Mouse (Mus musculus) embryonic facial prominence, embryonic 12.5 days (tissue): ENCODE results near the gene BC004004. TPM values are rescaled to one million over a fixed set of nuclear protein-coding genes. Genes with fewer than 3 reads are reported as not detected.
"Not testable (repeated sequence)": the region's sequence is repeated elsewhere in the genome, so short reads cannot be mapped to it uniquely, and the experiment has no call there.

ENCODE experiments used
- ATAC-seq: fragments of 200-750 bp; cut with Nextera tagmentation; 2 replicates; pipeline ENCODE4 v1.8.0; 2017; ENCODE audit not compliant: insufficient number of reproducible peaks, insufficient read depth, low FRiP score, low TSS enrichment
- H3K27ac ChIP-seq: fragments of 300-500 bp; sonication (generic); 2 replicates; pipeline ENCODE4 v1.5.1; 2016; ENCODE audit warnings: mild to moderate bottlenecking
- H3K27me3 ChIP-seq: fragments of 300-500 bp; sonication (generic); 2 replicates; pipeline ENCODE4 v1.6.1; 2016; ENCODE audit warnings: mild to moderate bottlenecking, moderate library complexity
- H3K36me3 ChIP-seq: fragments of 300-500 bp; sonication (generic); 2 replicates; pipeline ENCODE4 v1.6.1; 2016; ENCODE audit warnings: mild to moderate bottlenecking
- H3K4me1 ChIP-seq: fragments of 300-500 bp; sonication (generic); 2 replicates; pipeline ENCODE4 v1.6.1; 2016
- H3K4me2 ChIP-seq: fragments of 300-500 bp; sonication (generic); replicated peaks from 2 replicates; pipeline ENCODE4 v1.6.1; 2016; ENCODE audit warnings: mild to moderate bottlenecking, moderate library complexity
- H3K4me3 ChIP-seq: fragments of 300-500 bp; sonication (generic); 2 replicates; pipeline ENCODE4 v1.5.1; 2016; ENCODE audit warnings: mild to moderate bottlenecking
- H3K9ac ChIP-seq: fragments of 300-500 bp; sonication (generic); 2 replicates; pipeline ENCODE4 v1.6.1; 2016; ENCODE audit warnings: mild to moderate bottlenecking, moderate library complexity
- H3K9me3 ChIP-seq: fragments of 300-500 bp; sonication (generic); 2 replicates; pipeline ENCODE4 v1.6.1; 2016; ENCODE audit warnings: mild to moderate bottlenecking, moderate library complexity
- WGBS: fragments of 180-500 bp; shearing (Covaris S2); methylation state at CpG from one replicate; pipeline ENCODE4 v1.1.7; 2016; 5-methylcytosine and 5-hydroxymethylcytosine counted together
- polyA plus RNA-seq: library from polyadenylated mRNA; unstranded; fragments of >200 nt; fragmentation: Nextera tagmentation; extraction: Ambion mirVana; gene quantifications from 2 replicates; pipeline ENCODE4 v1.2.1, GENCODE M21; 2016

The BC004004 gene
- polyA plus RNA-seq, 1 experiment from 2014 or later, result 56.5 TPM

- H3K9me3 ChIP-seq, result no peaks in the 10 kb centered on the region
- WGBS, result 92% methylated on average over 5 of the region's 5 CpGs
- no peak overlapping the region for H3K9ac ChIP-seq
- H3K4me1 ChIP-seq, result peaks cover 46% of the 10 kb centered on the region
- H3K4me2 ChIP-seq, result no peak overlapping the region
- ATAC-seq, result no peak
- H3K27ac ChIP-seq, result 0 out of 2 replicates have a peak overlapping the region, but pooled peaks have one; percentile 77
- H3K4me3 ChIP-seq, result no peak overlapping the region
- no peaks in the 10 kb centered on the region for H3K27me3 ChIP-seq
- peaks cover 50% of the 10 kb centered on the region for H3K36me3 ChIP-seq
Observed at GRCm38 (mm10) chr17:29343241-29343640, 74.7 kb downstream of the BC004004 start.

DNA sequence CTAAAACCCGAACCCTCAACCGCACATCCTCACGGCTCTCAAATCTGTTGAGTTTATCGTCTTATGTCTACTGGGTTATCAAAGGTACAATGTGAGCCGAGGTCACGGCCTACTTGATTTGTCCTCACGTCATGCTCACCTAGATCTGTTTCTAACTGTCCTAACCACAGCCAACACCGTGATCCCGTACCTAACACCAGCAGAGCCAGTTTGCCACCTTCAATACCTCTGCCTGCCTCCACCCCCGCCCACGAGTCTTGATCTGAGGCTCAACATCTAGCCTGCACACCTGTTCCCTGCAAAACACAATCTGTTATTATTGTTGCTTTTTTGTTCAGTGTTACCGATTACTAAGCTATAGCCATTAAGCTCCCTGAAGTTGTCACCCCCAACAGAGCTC lies 76.7 kb downstream of the BC004004 start:
- H3K4me2 ChIP-seq, result peak overlapping the region; percentile 67; the same call in 1 of the 2 replicates
- WGBS, result 95% methylated on average over 12 of the region's 12 CpGs

DNA sequence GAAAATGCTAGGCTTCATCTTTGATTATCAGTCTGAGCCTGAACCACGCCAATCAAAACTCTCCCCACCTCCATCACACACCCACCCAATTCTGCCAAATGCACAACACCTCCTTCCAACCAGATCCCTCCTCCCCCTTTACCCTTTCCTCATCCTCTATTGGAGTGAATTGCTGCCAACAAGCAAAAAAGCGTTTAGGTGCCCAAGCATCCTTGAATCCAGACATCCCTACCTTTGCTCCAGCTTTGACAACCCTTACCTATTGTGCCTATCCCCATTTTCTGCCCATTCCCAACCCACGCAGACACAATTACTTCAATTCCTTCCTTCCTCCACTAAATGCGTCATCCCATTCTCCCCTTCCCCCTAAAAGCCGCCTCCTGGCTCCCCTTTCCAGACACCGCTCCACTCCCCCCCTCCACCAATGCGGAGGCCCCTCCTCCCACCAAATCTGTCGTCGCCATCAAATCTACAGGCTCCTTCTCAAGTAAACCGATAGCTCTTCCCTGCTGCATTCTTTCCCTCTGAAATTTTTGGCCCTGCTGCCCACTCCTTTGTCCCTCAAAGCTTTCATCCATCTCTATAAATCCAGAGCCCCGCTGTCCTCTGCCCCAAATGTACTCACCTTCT lies 78.0 kb downstream of the BC004004 start:
- peak overlapping the region; percentile 92 for H3K27ac ChIP-seq
- no peaks in the 10 kb centered on the region for H3K27me3 ChIP-seq

More for the DNA sequence above, 76.7 kb downstream of the BC004004 start:
- Histone ChIP-seq H3K27ac (no peak overlapping the region), H3K9ac (no peak overlapping the region), H3K4me1 (peaks cover 51% of the 10 kb centered on the region), H3K9me3 (no peaks in the 10 kb centered on the region), H3K27me3 (no peaks in the 10 kb centered on the region), H3K4me3 (no peak overlapping the region), H3K36me3 (peaks cover 29% of the 10 kb centered on the region)
- ATAC-seq, result no peak

GRCm38 (mm10) chr17:29347126-29347644 lies 78.6 kb downstream of the BC004004 start:
- Histone ChIP-seq H3K4me1 (peaks cover 33% of the 10 kb centered on the region), H3K27ac (peak overlapping the region; percentile 92), H3K4me3 (peak overlapping the region; percentile 92), H3K27me3 (no peaks in the 10 kb centered on the region), H3K9ac (peak overlapping the region; percentile 89), H3K9me3 (no peaks in the 10 kb centered on the region), H3K36me3 (peaks cover 24% of the 10 kb centered on the region), H3K4me2 (peak overlapping the region; percentile 67)
- ATAC-seq, result 0 out of 2 replicates have a peak, but pooled peaks have one; percentile 2
- WGBS, result under 1% methylated on average over 45 of the region's 45 CpGs

More for the DNA sequence above, 78.0 kb downstream of the BC004004 start:
- H3K4me2 ChIP-seq, result peak overlapping the region; percentile 67
- 4% methylated on average over 11 of the region's 11 CpGs for WGBS
- H3K36me3 ChIP-seq, result peaks cover 24% of the 10 kb centered on the region
- H3K9me3 ChIP-seq, result no peaks in the 10 kb centered on the region
- peaks cover 39% of the 10 kb centered on the region for H3K4me1 ChIP-seq
- H3K4me3 ChIP-seq, result peak overlapping the region; percentile 92
- no peak for ATAC-seq
- peak overlapping the region; percentile 89 for H3K9ac ChIP-seq

- H3K4me3 ChIP-seq, result peak within 1 kb of the TSS; percentile 92
- peak within 1 kb of the TSS; percentile 89 for H3K9ac ChIP-seq
- H3K36me3 ChIP-seq, result peaks cover 21% of the 10 kb centered on the region
- 2% methylated on average over 52 of the region's 53 CpGs for WGBS
- peaks cover 27% of the 10 kb centered on the region for H3K4me1 ChIP-seq
- H3K9me3 ChIP-seq, result no peaks in the 10 kb centered on the region
- H3K27ac ChIP-seq, result peak within 1 kb of the TSS; percentile 92
- H3K27me3 ChIP-seq, result no peaks in the 10 kb centered on the region
- H3K4me2 ChIP-seq, result peak within 1 kb of the TSS; percentile 67
- ATAC-seq, result peak; percentile 95
Observed at GRCm38 (mm10) chr17:29347645-29348256, 79.2 kb downstream of the BC004004 start, which contains the start of gene Mtch1. Gene Mtch1 (minus strand): TSS chr17:29347934.

GRCm38 (mm10) chr17:29348996-29349395 lies 80.4 kb downstream of the BC004004 start:
- Histone ChIP-seq H3K9ac (no peak overlapping the region), H3K27me3 (no peaks in the 10 kb centered on the region)
- ATAC-seq, result no peak

DNA sequence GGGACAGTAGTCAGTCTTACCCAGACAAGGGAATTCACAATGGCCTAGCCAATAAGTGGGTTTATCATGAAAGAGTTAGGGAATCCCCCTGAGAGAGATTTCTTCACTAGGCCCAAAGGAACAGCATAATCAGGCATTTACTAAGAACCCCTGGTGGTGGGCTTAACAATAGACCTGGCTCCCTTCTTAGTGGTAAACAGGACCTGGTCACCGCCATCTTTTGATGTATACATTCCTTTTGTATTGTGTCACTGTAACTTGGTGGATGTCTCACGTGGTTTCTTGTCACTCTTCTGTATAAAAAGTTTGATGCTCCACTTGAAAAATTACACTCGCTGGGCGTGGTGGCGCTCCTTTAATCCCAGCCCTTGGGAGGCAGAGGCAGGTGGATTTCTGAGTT lies 82.5 kb downstream of the BC004004 start:
- H3K36me3 ChIP-seq, H3K9me3 ChIP-seq, H3K9ac ChIP-seq, ATAC-seq, H3K27me3 ChIP-seq, H3K4me2 ChIP-seq, H3K27ac ChIP-seq, H3K4me3 ChIP-seq: not testable (repeated sequence)
- peaks cover 25% of the 10 kb centered on the region for H3K4me1 ChIP-seq
- WGBS, result 70% methylated on average over 5 of the region's 5 CpGs

More at GRCm38 (mm10) chr17:29348996-29349395, 80.4 kb downstream of the BC004004 start:
- no peaks in the 10 kb centered on the region for H3K9me3 ChIP-seq
- H3K27ac ChIP-seq, result no peak overlapping the region
- no peak overlapping the region for H3K4me2 ChIP-seq
- peaks cover 8% of the 10 kb centered on the region for H3K36me3 ChIP-seq
- WGBS, result 85% methylated on average over 2 of the region's 2 CpGs
- H3K4me1 ChIP-seq, result peaks cover 25% of the 10 kb centered on the region
- H3K4me3 ChIP-seq, result no peak overlapping the region

DNA sequence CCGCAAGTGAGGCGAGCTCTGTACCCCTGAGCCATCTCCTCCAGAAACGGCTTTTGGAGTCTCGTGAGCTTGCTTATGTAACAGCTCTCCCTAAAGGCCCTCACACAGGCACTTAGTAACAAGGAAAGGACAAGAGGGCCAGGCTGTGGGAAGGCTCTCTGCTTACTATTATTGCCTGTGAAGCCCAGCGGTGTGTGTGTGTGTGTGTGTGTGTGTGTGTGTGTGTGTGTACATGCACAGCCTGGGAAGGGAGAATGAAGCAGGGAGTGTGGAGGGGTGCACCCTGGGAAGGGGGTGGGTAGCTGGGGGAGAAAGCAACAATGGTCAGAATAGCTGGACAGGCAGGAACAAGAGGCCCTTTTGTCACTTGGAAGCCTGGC lies 86.9 kb downstream of the BC004004 start:
- Histone ChIP-seq H3K36me3 (no peaks in the 10 kb centered on the region), H3K27ac (peak overlapping the region; percentile 89), H3K9me3 (no peaks in the 10 kb centered on the region), H3K4me1 (peaks cover 22% of the 10 kb centered on the region), H3K4me2 (peak overlapping the region; percentile 54; the same call in 1 of the 2 replicates), H3K4me3 (no peak overlapping the region), H3K27me3 (no peaks in the 10 kb centered on the region), H3K9ac (peak overlapping the region; percentile 47)
- 0 out of 2 replicates have a peak, but pooled peaks have one; percentile 23 for ATAC-seq
- WGBS, result 44% methylated on average over 5 of the region's 5 CpGs

GRCm38 (mm10) chr17:29355841-29356478 lies 87.4 kb downstream of the BC004004 start:
- H3K4me1 ChIP-seq, result peaks cover 22% of the 10 kb centered on the region
- peak overlapping the region; percentile 89 for H3K27ac ChIP-seq
- peak overlapping the region; percentile 54 for H3K4me2 ChIP-seq
- H3K4me3 ChIP-seq, result peak overlapping the region; percentile 30
- peak; percentile 38 for ATAC-seq
- H3K9ac ChIP-seq, result peak overlapping the region; percentile 47
- H3K27me3 ChIP-seq, result no peaks in the 10 kb centered on the region
- H3K36me3 ChIP-seq, result no peaks in the 10 kb centered on the region
- no peaks in the 10 kb centered on the region for H3K9me3 ChIP-seq
- WGBS, result 30% methylated on average over 17 of the region's 17 CpGs

GRCm38 (mm10) chr17:29356479-29356856 lies 87.9 kb downstream of the BC004004 start:
- H3K4me2 ChIP-seq, result peak overlapping the region; percentile 54
- peak overlapping the region; percentile 30 for H3K4me3 ChIP-seq
- H3K36me3 ChIP-seq, result no peaks in the 10 kb centered on the region
- WGBS, result 1% methylated on average over 11 of the region's 11 CpGs
- peak overlapping the region; percentile 47 for H3K9ac ChIP-seq
- H3K9me3 ChIP-seq, result no peaks in the 10 kb centered on the region
- H3K4me1 ChIP-seq, result peaks cover 22% of the 10 kb centered on the region
- ATAC-seq, result peak; percentile 87
- peak overlapping the region; percentile 89 for H3K27ac ChIP-seq
- H3K27me3 ChIP-seq, result no peaks in the 10 kb centered on the region

DNA sequence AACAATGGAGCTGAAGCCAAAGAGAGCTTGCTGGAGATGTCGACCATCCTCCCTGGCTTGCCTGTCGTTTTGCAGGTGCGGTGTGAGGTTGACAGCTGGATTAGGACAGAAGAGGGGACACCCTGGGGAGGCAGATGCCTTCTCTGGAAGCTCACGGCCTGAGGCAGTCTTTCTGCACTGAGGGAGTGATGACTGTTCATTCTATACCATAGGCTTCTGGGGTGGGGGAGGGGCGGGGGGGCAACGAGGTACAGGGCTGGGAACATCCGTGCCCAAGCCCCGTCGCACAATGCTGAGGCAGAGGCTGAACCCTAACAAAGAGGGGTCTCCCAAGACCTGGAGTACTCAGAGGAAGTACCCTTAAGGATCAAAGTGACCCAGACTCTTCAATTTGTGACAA lies 88.3 kb downstream of the BC004004 start:
- Histone ChIP-seq H3K4me3 (peak overlapping the region; percentile 30), H3K27me3 (no peaks in the 10 kb centered on the region), H3K4me2 (peak overlapping the region; percentile 54), H3K36me3 (no peaks in the 10 kb centered on the region), H3K9me3 (no peaks in the 10 kb centered on the region), H3K27ac (peak overlapping the region; percentile 89), H3K9ac (peak overlapping the region; percentile 47; the same call in 1 of the 2 replicates), H3K4me1 (peaks cover 22% of the 10 kb centered on the region)
- 0 out of 2 replicates have a peak, but pooled peaks have one; percentile 23 for ATAC-seq
- WGBS, result 7% methylated on average over 9 of the region's 9 CpGs
